Mouse (Mus musculus) adrenal gland, postnatal 10 days (tissue): ENCODE measurements at regions not wholly inside any gene's neighbourhood (a gene's known extent, or its start where the extent isn't known, plus 50 kb on each side); places are given as distances from the start of the nearest gene placed in this dataset.

Source experiments
- DNase-seq: peaks from one replicate; pipeline ENCODE4 v3.0.0; 2021; ENCODE audit warnings: mixed read lengths

DNA sequence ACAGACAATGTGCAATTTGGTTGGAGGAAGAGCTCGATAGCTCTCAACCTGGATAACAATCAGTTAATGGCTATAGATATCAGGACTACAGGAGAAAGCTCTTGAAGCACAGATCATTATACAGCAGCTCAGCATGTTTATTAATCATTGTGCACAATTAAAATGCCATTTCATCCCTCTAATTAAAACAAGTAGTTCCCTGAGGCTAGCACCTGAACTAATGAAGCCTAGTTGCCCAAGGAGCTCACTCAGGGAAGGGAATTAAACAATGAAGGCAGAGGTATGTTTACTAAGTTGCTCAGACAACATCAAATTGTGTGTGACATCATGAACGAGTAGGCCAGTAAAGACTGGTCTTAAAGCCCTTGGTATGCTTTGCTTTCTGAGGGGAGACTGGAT is 210.3 kb upstream of the Etaa1 start:
- DNase-seq = no peak

DNA sequence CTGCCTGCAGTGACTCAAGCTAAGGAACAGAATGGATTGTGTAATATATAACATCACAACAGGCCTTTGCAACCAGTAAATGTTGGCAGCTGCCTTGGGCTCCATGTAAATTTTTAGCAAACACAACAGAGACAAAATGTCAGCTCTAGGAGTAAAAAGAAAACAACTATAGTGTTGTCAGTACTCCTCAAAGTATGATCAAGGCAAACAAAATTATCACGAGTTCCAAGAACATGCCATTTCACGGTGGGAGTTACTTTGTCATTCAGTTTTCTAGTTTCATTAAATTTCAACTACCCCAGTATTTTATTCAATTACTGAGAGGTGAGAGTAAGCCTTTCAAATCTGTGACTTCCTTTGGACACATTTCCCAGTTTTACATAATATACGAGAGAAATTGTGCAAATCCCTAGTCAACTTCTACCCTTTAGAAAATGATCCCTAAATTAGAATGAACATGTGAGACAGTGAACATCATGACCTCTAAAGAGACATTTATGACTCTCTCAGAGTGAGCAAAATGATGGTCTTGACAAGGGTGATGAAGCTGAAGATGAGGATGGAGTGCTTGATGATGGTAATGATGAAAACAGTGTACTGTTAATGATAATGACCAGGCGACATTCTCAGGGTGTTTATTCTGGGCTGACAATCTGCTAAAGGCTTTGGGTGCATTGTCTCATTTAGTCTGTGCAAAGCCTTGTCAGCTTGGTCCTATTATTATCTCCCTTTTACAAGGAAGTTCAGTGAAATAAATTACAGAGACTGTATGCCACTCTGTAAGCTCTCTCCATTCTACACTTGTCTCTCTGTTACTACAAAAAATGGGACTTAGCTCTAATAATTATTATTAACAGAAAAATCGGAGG is 209.7 kb upstream of the Etaa1 start:
- DNase-seq = no peak

DNA sequence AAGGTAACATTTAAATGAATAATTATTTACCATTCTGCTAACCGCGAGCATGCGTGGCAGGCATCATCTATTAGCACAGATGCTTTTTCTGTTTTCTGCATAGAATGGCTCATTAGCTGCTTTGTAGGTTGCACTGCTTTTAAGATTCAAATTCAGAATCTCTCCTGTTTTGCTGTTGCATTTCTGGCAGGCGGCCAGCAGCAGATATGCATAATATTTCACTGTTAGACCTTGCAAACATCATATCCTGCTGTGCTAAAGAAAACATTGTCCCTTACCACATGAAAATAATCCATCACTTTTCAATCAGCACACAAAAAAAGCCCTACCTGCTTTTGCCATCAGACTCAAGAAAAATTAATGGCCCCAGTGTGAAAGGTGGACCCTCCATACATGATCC is 202.8 kb upstream of the Etaa1 start:
- peak; percentile 47 for DNase-seq

GRCm38 (mm10) chr11:18151788-18152563 is 198.3 kb upstream of the Etaa1 start:
- peak; percentile 86 for DNase-seq

- no peak for DNase-seq
Measured at GRCm38 (mm10) chr11:18151369-18151768, 197.7 kb upstream of the Etaa1 start.

- no peak for DNase-seq
Measured at GRCm38 (mm10) chr11:18127488-18127887, 173.8 kb upstream of the Etaa1 start.

GRCm38 (mm10) chr11:18123031-18123430 is 169.4 kb upstream of the Etaa1 start:
- no peak for DNase-seq

DNA sequence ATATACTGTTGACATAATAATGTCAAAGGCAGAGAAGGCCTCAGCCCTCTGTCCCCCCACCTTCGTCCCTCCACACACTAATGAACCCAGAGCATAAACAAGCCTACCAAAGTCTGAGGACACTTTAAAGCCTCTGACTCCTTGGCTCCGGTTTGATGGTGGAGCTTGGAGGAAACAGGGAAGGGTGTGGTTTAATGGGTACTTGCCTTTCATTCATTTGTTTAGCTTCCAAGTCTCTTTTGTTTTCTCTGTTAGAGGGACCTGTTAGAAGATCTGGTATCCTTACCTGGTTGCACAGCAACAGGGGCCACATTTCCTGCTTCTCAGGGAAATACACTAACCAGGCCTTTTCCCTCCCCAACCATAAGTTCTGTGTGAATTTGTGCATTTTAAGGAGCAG is 168.9 kb upstream of the Etaa1 start:
- DNase-seq = no peak

- DNase-seq = peak; percentile 36
Measured at GRCm38 (mm10) chr11:18115693-18116450, 162.2 kb upstream of the Etaa1 start.

DNA sequence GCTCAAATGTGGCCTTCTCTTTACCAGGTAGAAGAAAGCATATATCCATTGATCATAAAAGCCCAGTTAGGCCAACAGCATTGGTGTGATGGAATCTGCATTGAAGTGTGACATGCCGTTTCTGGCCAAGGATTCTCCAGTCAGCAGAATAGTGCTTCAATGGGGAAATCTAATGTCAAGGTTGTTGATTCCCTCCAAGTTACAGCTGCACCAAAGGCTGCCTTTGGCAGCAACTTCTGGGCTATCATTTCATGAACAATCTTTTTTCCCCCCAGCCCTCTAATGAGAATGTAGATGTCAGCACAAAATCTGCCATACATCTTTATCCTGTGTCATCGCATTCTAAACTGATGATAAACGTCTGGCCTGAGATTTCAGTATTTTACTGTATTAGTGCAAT is 149.2 kb upstream of the Etaa1 start:
- peak; percentile 28 for DNase-seq

DNA sequence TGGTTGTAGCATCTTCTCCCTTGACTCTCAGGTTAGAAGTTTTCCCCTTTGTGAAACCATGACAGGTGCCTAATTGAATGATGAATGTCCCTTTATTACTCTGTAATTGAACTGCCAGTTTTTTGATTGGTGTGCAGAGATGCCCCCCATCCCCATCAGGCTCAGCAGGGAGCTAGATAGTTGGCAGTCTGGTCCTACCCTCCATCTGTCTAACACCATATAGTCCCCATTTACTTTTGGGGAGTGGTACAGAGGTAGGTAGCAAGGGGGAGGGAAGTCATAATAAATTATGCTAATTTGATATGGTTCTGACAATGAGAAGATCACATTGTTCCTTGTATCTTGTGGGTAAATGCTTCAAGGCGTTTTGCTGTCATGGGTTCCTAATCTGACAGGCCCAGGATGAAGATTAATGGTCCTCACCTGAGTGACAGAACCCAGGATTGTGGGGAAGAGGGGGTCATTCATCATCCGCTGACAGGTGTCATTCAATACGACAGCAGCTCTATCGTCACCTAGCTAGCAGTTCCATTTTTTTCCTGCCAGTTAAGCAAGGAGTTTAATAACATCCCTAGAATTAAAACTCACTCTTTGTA is 122.3 kb upstream of the Etaa1 start:
- no peak for DNase-seq

DNA sequence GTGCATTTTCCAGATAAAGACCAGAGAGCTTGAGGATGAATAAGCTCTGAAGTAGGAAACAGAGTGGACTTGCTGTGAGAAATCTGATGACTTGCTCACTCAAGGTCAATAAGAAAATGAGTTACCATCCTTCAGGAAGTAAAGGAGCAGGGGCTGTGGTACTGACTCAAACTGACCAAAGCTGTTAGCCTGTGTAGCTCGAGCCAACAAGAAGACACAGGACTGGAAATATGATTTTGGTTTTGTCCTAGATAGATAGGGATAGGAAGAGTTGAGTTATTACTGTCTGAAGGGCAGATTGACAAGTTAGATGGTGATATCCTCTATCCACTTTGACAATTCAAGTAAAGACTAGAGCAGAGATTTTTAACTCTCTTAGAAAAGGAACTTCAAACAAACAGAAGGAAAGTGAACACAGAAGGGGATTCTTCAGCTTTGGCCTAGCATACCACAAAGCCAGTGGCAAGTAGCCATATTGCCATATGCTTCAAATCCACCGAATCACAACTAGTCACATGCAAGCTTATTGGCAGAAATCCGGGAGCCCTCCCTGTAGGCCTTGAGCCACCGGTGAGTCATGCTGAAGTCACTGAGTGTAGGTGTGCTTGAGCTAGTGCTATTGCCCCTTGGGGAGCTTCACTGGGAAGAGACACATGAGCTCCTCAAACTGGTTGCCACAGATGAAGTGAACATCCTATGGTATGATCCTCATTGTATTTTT is 117.1 kb upstream of the Etaa1 start:
- peak; percentile 21 for DNase-seq

- no peak for DNase-seq
Measured at GRCm38 (mm10) chr11:18070032-18070374, 116.3 kb upstream of the Etaa1 start.

DNA sequence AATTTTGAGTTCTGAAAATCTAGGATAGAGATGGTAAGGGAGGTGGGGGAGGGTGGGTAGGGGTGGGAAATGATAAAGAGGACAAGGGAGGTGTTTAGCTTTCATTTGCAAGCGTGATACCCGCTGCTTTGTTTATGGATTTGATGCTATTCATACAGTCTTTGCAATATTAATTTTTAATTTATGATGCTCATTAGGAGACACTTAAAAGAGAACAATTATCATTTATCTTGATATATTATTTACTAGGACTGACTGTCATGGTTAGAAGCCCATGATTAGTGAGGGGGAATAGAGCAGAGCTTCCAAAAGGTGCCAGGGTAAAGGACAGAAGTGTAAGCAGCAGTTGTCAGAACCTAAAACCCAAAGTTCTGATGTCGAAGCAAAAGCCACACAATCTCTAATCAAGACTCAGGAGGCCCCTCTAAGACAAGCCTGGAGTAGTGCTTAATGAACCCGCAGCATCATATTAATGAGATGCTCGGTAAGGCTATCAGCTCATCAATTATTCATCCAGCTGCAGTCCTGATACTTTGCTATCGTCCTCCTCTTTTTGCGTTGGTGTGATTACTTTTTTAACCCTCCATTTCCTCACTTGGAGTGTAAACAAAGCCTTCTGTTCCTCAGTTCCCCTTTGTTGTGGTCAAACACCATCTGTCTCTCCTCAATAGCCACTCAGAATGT is 115.8 kb upstream of the Etaa1 start:
- DNase-seq = no peak

DNA sequence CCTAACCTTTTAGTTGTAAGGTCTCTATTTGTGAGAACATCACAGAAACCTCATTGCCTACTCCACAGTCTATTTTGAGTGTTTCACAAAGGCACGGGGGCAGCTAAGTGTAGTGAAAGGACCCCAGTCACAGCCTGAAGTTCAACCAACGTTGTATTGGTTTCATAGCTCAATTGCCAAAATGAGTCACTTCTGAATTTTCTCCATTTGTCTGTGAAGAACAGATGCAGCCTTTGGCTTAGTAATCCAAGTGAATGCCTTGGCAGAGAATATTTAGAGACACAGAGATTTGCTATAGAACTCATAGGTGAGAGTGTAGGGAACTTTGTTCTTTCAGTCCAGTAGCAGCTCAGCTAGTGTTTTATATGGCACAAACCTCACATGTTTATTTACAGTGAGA is 114.4 kb upstream of the Etaa1 start:
- DNase-seq = no peak

DNA sequence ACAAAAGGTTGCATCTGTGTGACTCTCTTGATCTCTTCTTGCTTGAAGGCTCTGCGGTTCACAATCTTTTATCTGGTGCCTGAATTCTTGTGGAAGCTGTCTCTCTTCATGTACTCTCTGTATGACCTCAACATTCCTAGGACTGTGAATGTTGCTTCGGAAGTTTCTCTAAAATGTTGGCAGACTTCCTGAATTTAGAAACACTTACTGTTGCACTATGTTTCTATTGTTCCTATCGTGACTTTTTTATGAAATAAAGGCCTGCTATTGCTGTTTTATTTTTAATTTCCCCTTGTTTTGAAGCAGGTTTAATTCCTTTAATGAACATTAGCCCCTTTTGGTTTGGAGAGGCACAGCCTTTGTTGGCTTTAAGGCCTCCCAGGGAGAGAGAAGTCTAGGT is 114.0 kb upstream of the Etaa1 start:
- DNase-seq = no peak

- DNase-seq = no peak
Measured at GRCm38 (mm10) chr11:18041589-18041988, 87.9 kb upstream of the Etaa1 start.

- no peak for DNase-seq
Measured at GRCm38 (mm10) chr11:18031049-18031448, 77.4 kb upstream of the Etaa1 start.

DNA sequence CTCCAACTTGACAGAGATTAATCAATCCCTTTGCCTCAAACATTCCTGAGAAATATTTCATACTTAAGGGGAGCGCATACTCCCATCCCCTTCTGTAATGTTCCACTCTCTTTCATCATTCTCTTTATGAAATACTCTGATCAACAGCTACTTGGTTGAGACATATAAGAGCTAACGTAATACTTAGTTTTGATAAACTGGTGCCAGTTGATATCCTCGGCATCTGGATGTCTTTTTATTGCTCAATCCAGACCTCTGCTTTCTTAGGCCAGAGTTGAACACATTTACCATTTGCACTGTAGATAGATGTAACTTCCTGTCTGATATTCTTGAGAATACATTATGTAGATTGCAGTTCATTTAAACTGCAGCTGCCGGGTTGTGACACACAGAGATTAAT is 68.4 kb upstream of the Etaa1 start:
- no peak for DNase-seq

- DNase-seq = no peak
Measured at GRCm38 (mm10) chr11:18015239-18015638, 61.6 kb upstream of the Etaa1 start.

- no peak for DNase-seq
Measured at GRCm38 (mm10) chr11:18014610-18015009, 60.9 kb upstream of the Etaa1 start.
